Mouse (Mus musculus): ENCODE results near the gene Med13. TPM values are rescaled to one million over a fixed set of nuclear protein-coding genes. Genes with fewer than 3 reads are reported as not detected.
A peak's percentile ranks its signal among the peaks of the same experiment; 100 is the strongest.

The Med13 gene
- polyA plus RNA-seq, 1 experiment from 2014 or later, result 9.3 TPM

DNA sequence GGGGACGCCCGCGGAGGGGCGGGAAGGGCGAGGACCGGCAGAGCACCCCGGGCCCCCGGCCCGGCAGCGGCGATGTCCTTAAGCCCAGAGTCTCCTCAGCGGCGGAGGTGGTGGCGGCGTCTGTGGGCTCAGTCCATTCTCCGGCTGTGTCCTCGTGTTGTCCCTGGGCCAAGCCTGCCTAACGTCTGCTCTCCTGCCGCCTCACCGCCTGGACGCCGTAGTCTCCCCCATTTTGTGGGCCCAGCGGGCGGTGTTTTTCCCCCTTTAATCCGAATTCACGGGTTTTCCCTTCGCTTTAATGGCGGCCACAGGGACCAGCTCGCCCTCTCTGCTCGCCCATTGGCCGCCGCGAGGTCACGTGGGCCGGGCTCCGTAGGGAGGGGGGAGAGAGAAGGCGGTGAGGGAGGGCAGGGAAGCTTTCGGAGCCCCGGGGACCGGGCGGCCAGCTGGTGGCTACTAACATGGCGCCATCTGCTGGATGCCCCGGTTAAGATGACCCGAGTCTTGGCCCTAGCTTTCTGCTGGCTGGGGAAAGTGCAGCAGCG lies 654 bp upstream of the Med13 start:
- H3K36me3 ChIP-seq (ENCODE audit: control insufficient read depth, insufficient read depth, low read length), result peaks cover 21% of the 10 kb centered on the region
- H3K27me3 ChIP-seq (ENCODE audit: control insufficient read depth, insufficient read depth, low read length), result no peaks in the 10 kb centered on the region
- H3K9ac ChIP-seq (ENCODE audit: low read length), result peak overlapping the region; percentile 99
- H3K4me3 ChIP-seq (ENCODE audit: control insufficient read depth in 1 of 2, insufficient read depth in 1 of 2, low read depth in 1 of 2, low read length in 2 of 2), result peak overlapping the region; percentile 93 to 95
- no peaks in the 10 kb centered on the region for H3K9me3 ChIP-seq (ENCODE audit: control insufficient read depth, low read length)
- under 1% methylated on average over 45 of the region's 45 CpGs for WGBS
- H3K27ac ChIP-seq (replicated peaks in 1 of 2; ENCODE audit: control insufficient read depth in 1 of 2, insufficient read depth in 1 of 2, low read depth in 2 of 2, low read length in 2 of 2), result peak overlapping the region; percentile 99
- peak; percentile 97 for ATAC-seq (ENCODE audit: insufficient number of reproducible peaks, insufficient read depth, low FRiP score, low read depth)
- H3K4me2 ChIP-seq (ENCODE audit: low read length), result peak overlapping the region; percentile 71
- H3K4me1 ChIP-seq (ENCODE audit: control insufficient read depth in 2 of 2, insufficient read depth in 2 of 2, low read length in 2 of 2), result peaks cover 0 to 18% of the 10 kb centered on the region in 2 experiments; a peak in 3 of 4 replicates

DNA sequence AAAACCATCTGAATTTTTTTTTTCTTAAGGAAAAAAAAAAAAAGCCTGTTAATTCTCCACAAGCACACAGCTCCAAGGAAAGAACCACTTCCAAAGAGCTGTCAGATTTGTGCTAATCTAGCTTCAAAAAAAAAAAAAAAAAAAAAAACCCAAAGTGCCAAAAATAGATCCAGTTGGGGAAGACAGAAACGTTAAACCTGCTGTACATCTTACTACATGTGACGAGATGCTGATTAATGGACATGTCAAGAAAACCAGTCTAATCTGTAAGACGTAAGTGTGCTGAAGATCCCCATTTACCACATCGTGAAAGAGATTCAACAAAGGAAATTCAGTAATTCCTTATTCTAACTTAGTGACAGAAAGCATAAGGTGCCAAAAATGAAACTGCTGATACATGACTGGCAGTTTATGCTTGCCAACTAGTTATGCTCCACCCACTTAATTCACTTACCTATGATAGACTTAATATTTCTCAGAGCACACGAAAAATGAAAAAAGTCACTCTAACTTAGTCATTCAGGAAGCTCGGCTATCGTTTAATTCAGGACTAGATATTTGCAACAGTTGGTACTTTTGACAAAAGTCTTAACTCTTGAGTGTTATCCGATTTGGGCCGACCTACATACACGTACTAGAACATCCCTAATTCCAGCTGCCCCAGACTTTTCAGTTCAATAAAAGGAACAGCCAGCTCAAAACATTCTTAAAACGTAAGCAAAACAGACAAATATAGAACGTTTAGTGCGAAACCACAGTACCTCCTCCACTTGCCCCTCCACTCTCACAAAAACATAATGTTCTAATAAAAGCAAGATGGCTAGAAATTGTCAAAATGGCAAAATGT lies 1.2 kb downstream of the Med13 start:
- ATAC-seq (ENCODE audit: insufficient number of reproducible peaks, insufficient read depth, low FRiP score, low read depth), result no peak
- WGBS, result 4% methylated on average over 13 of the region's 13 CpGs

DNA sequence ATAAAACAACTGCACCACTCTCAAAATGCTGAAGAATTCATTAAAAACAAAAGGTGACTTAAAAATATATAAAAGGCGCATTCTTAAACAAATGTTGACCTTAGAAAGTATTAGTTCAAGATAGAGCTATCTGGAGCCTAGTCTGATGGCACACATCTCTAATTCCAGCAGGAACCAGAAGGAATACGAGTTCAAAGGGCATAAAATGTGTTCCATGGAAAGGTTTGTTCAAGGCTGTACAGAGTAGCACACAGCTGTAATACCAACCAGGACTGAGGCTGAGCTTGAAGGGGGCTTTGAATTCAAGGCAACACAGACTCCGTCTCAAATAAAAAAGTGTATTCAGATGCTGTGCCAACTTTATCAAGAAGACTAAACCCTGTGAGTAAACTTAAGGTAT lies 3.8 kb downstream of the Med13 start:
- Histone ChIP-seq H3K4me2 (ENCODE audit: low read length) (no peak overlapping the region), H3K9ac (ENCODE audit: low read length) (no peak overlapping the region), H3K27me3 (ENCODE audit: control insufficient read depth, insufficient read depth, low read length) (no peaks in the 10 kb centered on the region), H3K4me1 (ENCODE audit: control insufficient read depth in 2 of 2, insufficient read depth in 2 of 2, low read length in 2 of 2) (peaks cover 0 to 28% of the 10 kb centered on the region in 2 experiments), H3K4me3 (ENCODE audit: control insufficient read depth in 1 of 2, insufficient read depth in 1 of 2, low read depth in 1 of 2, low read length in 2 of 2) (no peak overlapping the region), H3K27ac (replicated peaks in 1 of 2; ENCODE audit: control insufficient read depth in 1 of 2, insufficient read depth in 1 of 2, low read depth in 2 of 2, low read length in 2 of 2) (no peak overlapping the region), H3K9me3 (ENCODE audit: control insufficient read depth, low read length) (no peaks in the 10 kb centered on the region), H3K36me3 (ENCODE audit: control insufficient read depth, insufficient read depth, low read length) (peaks cover 27% of the 10 kb centered on the region)
- 77% methylated on average over 3 of the region's 3 CpGs for WGBS
- ATAC-seq (ENCODE audit: insufficient number of reproducible peaks, insufficient read depth, low FRiP score, low read depth), result no peak

More for the DNA sequence above, 1.2 kb downstream of the Med13 start:
- Histone ChIP-seq H3K9ac (ENCODE audit: low read length) (peak overlapping the region; percentile 99), H3K36me3 (ENCODE audit: control insufficient read depth, insufficient read depth, low read length) (peaks cover 27% of the 10 kb centered on the region), H3K4me1 (ENCODE audit: control insufficient read depth in 2 of 2, insufficient read depth in 2 of 2, low read length in 2 of 2) (peaks cover 0 to 24% of the 10 kb centered on the region in 2 experiments), H3K27ac (replicated peaks in 1 of 2; ENCODE audit: control insufficient read depth in 1 of 2, insufficient read depth in 1 of 2, low read depth in 2 of 2, low read length in 2 of 2) (peak overlapping the region in 1 of 2 experiments; percentile 99; a peak in 3 of 4 replicates), H3K9me3 (ENCODE audit: control insufficient read depth, low read length) (no peaks in the 10 kb centered on the region), H3K27me3 (ENCODE audit: control insufficient read depth, insufficient read depth, low read length) (no peaks in the 10 kb centered on the region), H3K4me2 (ENCODE audit: low read length) (peak overlapping the region; percentile 71), H3K4me3 (ENCODE audit: control insufficient read depth in 1 of 2, insufficient read depth in 1 of 2, low read depth in 1 of 2, low read length in 2 of 2) (peak overlapping the region; percentile 93 to 95)

DNA sequence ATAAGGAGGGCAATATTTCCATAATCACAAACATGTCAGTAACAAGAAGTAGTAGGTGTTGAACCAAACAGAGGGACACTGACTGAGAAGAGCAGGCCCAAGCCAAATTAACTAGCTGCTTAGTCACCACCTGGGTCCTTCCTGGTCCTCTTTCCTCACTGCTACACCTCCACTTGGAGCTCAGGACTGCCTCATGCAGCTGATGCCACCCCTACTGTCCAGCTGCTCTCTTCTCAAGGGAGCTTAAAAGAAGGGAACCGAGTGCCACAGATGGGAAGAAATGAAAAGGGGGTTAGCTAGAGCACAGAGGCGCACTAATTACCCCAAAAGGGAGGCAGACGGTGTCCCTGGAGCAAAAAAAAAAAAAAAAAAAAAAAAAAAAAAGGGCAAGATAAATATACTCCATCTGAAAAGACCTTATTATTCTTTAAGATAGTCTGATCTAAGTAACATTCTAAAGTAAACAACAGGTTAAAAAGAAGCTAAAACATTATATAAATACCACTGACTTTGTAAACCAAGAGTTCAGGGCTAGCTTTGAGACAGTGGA lies 5.6 kb downstream of the Med13 start:
- WGBS, result 67% methylated on average over 3 of the region's 3 CpGs
- Histone ChIP-seq H3K4me3 (ENCODE audit: control insufficient read depth in 1 of 2, insufficient read depth in 1 of 2, low read depth in 1 of 2, low read length in 2 of 2) (no peak overlapping the region), H3K4me1 (ENCODE audit: control insufficient read depth in 2 of 2, insufficient read depth in 2 of 2, low read length in 2 of 2) (peaks cover 0 to 28% of the 10 kb centered on the region in 2 experiments), H3K9ac (ENCODE audit: low read length) (no peak overlapping the region), H3K27me3 (ENCODE audit: control insufficient read depth, insufficient read depth, low read length) (no peaks in the 10 kb centered on the region), H3K27ac (replicated peaks in 1 of 2; ENCODE audit: control insufficient read depth in 1 of 2, insufficient read depth in 1 of 2, low read depth in 2 of 2, low read length in 2 of 2) (no peak overlapping the region), H3K9me3 (ENCODE audit: control insufficient read depth, low read length) (no peaks in the 10 kb centered on the region), H3K36me3 (ENCODE audit: control insufficient read depth, insufficient read depth, low read length) (peaks cover 32% of the 10 kb centered on the region), H3K4me2 (ENCODE audit: low read length) (no peak overlapping the region)
- no peak for ATAC-seq (ENCODE audit: insufficient number of reproducible peaks, insufficient read depth, low FRiP score, low read depth)

DNA sequence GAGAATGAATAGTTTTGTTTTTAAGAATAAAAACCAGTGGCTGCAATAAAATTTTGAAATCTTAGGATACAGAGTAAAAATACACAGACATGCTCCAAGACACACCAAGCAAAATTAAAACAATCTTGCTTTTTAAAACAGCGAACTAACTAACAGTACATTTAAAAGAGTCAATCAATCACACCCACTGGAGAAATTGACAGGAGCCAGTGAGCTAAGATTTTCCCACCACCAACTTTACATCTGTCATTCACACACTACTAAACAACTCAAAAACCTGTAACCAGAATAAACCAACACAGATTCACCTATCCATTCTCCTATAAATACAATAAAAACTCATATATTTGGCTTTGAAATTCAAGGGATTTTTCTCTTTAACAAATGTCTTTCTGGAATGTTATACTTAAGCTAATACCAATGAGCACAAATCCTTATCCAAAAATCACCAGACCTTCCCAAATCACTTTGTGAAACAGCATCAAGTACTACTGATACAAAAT lies 6.7 kb downstream of the Med13 start:
- Histone ChIP-seq H3K36me3 (ENCODE audit: control insufficient read depth, insufficient read depth, low read length) (peaks cover 37% of the 10 kb centered on the region), H3K9me3 (ENCODE audit: control insufficient read depth, low read length) (no peaks in the 10 kb centered on the region), H3K27ac (replicated peaks in 1 of 2; ENCODE audit: control insufficient read depth in 1 of 2, insufficient read depth in 1 of 2, low read depth in 2 of 2, low read length in 2 of 2) (no peak overlapping the region), H3K9ac (ENCODE audit: low read length) (no peak overlapping the region; the same call in 1 of the 2 replicates), H3K4me2 (ENCODE audit: low read length) (no peak overlapping the region), H3K27me3 (ENCODE audit: control insufficient read depth, insufficient read depth, low read length) (no peaks in the 10 kb centered on the region), H3K4me3 (ENCODE audit: control insufficient read depth in 1 of 2, insufficient read depth in 1 of 2, low read depth in 1 of 2, low read length in 2 of 2) (no peak overlapping the region), H3K4me1 (ENCODE audit: control insufficient read depth in 2 of 2, insufficient read depth in 2 of 2, low read length in 2 of 2) (peaks cover 0 to 27% of the 10 kb centered on the region in 2 experiments)
- WGBS, result 79% methylated on average over 1 of the region's 1 CpGs
- no peak for ATAC-seq (ENCODE audit: insufficient number of reproducible peaks, insufficient read depth, low FRiP score, low read depth)

DNA sequence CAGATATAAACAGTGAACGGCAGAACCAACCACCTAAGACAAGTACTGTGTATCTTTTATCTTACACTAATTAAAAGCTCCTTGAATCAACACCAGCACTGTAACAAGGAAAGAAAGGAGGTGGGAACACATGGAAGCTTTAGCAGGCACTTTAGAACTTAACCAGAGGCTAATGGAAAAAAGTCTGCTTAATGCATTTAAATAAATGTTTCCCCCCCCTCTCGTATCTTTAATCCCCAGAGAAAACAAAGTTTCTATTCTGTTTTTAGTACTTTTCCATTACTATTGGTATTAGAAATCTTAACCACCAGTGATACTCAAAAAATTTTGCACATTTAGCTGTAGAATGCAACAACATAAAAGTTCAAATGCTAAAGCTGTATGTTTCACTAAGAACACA lies 8.1 kb downstream of the Med13 start:
- no peak overlapping the region for H3K27ac ChIP-seq (replicated peaks in 1 of 2; ENCODE audit: control insufficient read depth in 1 of 2, insufficient read depth in 1 of 2, low read depth in 2 of 2, low read length in 2 of 2)
- no peak overlapping the region for H3K4me3 ChIP-seq (ENCODE audit: control insufficient read depth in 1 of 2, insufficient read depth in 1 of 2, low read depth in 1 of 2, low read length in 2 of 2)
- H3K4me1 ChIP-seq (ENCODE audit: control insufficient read depth in 2 of 2, insufficient read depth in 2 of 2, low read length in 2 of 2), result peaks cover 0 to 19% of the 10 kb centered on the region in 2 experiments; a peak in 2 of 4 replicates
- H3K9ac ChIP-seq (ENCODE audit: low read length), result no peak overlapping the region
- peaks cover 41% of the 10 kb centered on the region for H3K36me3 ChIP-seq (ENCODE audit: control insufficient read depth, insufficient read depth, low read length)
- no peak for ATAC-seq (ENCODE audit: insufficient number of reproducible peaks, insufficient read depth, low FRiP score, low read depth)
- no peaks in the 10 kb centered on the region for H3K27me3 ChIP-seq (ENCODE audit: control insufficient read depth, insufficient read depth, low read length)
- 33% methylated on average over 2 of the region's 2 CpGs for WGBS
- H3K4me2 ChIP-seq (ENCODE audit: low read length), result no peak overlapping the region
- no peaks in the 10 kb centered on the region for H3K9me3 ChIP-seq (ENCODE audit: control insufficient read depth, low read length)

DNA sequence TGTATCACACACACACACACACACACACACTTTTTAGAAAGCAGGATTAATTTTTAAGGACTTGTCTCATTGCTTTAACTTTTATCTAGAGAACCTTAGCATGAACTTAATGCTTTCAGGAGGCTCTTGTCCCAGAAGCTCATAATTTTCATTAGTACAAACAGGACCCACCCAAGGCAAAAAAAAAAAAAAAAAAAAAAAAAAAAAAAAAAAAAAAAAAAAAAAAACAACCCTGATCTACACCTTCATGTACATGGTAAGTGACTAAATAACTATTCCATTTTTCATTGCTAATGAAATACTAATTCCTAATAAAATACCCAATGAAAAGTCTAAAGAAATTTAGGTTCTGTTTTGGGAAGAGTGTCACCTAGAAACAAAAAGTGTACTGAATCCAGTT lies 8.5 kb downstream of the Med13 start:
- Histone ChIP-seq H3K9ac (ENCODE audit: low read length) (no peak overlapping the region), H3K4me3 (ENCODE audit: control insufficient read depth in 1 of 2, insufficient read depth in 1 of 2, low read depth in 1 of 2, low read length in 2 of 2) (no peak overlapping the region), H3K9me3 (ENCODE audit: control insufficient read depth, low read length) (no peaks in the 10 kb centered on the region), H3K4me1 (ENCODE audit: control insufficient read depth in 2 of 2, insufficient read depth in 2 of 2, low read length in 2 of 2) (peaks cover 0 to 16% of the 10 kb centered on the region in 2 experiments; a peak in 2 of 4 replicates), H3K36me3 (ENCODE audit: control insufficient read depth, insufficient read depth, low read length) (peaks cover 41% of the 10 kb centered on the region), H3K27me3 (ENCODE audit: control insufficient read depth, insufficient read depth, low read length) (no peaks in the 10 kb centered on the region), H3K27ac (replicated peaks in 1 of 2; ENCODE audit: control insufficient read depth in 1 of 2, insufficient read depth in 1 of 2, low read depth in 2 of 2, low read length in 2 of 2) (no peak overlapping the region), H3K4me2 (ENCODE audit: low read length) (no peak overlapping the region)
- ATAC-seq (ENCODE audit: insufficient number of reproducible peaks, insufficient read depth, low FRiP score, low read depth), result no peak

Measured in heart, embryonic 14.5 days (tissue).